Mouse (Mus musculus) liver, postnatal 0 days (tissue): ENCODE data around the gene Gpr84.

Experiments used
- CTCF ChIP-seq: sonication (generic); IDR thresholded peaks from 2 replicates; pipeline ENCODE4 v1.5.1; 2016; ENCODE audit warnings: antibody characterized with exemption, low read depth
- EP300 ChIP-seq: IDR thresholded peaks from 2 replicates; pipeline ENCODE4 v1.6.1; 2016; ENCODE audit warnings: antibody characterized with exemption, low read depth, mild to moderate bottlenecking

DNA sequence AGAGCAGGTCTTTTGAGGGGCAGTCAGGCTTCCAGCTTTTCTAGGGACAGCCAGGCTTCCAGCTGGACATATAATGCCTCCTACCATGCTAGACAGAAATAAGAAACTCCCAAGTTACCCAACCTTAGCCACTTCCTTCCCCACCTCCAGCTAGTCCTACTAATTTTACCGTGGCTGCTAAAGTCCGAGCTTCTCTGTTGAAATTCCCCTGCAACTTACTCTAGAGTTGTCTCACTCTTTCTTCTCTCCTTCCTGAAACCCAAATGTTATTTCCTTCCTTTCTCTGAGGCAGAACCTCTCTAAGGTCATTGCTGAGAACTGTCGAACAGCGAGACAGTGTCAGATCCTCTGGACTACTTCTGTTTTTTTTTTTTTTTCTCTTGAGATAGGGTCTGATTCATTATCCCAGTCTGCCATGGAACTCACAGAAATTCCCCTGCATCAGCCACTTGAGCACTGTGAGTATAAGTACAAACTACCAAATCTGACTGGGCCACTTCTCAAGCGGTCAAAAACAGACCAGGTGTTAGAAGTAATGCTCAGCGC lies at the start of gene Gpr84:
- TF ChIP-seq CTCF (no peak), EP300 (no peak)
